Mouse (Mus musculus) heart, embryonic 12.5 days (tissue): Measurements from ENCODE around the gene Nek5. TPM values are rescaled to one million over a fixed set of nuclear protein-coding genes. Genes with fewer than 3 reads are reported as not detected.
"Not testable (repeated sequence)": the region's sequence is repeated elsewhere in the genome, so short reads cannot be mapped to it uniquely, and the experiment has no call there.

ENCODE experiments used
- ATAC-seq: fragments of 200-750 bp; cut with Nextera tagmentation; 2 replicates; pipeline ENCODE4 v1.8.0; 2017; ENCODE audit warnings: moderate TSS enrichment, moderate library complexity; ENCODE audit not compliant: insufficient number of reproducible peaks, low FRiP score
- H3K27ac ChIP-seq: fragments of 300-500 bp; sonication (generic); 2 replicates; pipeline ENCODE4 v1.5.1; 2016; ENCODE audit warnings: mild to moderate bottlenecking, moderate library complexity; ENCODE audit not compliant: poor library complexity, severe bottlenecking
- H3K27me3 ChIP-seq: fragments of 300-500 bp; sonication (generic); replicated peaks from 2 replicates; pipeline ENCODE4 v1.6.1; 2016; ENCODE audit warnings: mild to moderate bottlenecking, moderate library complexity
- H3K36me3 ChIP-seq: fragments of 300-500 bp; sonication (generic); 2 replicates; pipeline ENCODE4 v1.6.1; 2016; ENCODE audit warnings: mild to moderate bottlenecking, moderate library complexity
- H3K4me1 ChIP-seq: fragments of 300-500 bp; sonication (generic); replicated peaks from 2 replicates; pipeline ENCODE4 v1.6.1; 2016; ENCODE audit warnings: mild to moderate bottlenecking
- H3K4me2 ChIP-seq: fragments of 300-500 bp; sonication (generic); 2 replicates; pipeline ENCODE4 v1.6.1; 2016; ENCODE audit warnings: mild to moderate bottlenecking, moderate library complexity
- H3K4me3 ChIP-seq: fragments of 300-500 bp; sonication (generic); 2 replicates; pipeline ENCODE4 v1.5.1; 2016; ENCODE audit warnings: mild to moderate bottlenecking
- H3K9ac ChIP-seq: fragments of 300-500 bp; sonication (generic); 2 replicates; pipeline ENCODE4 v1.6.1; 2016; ENCODE audit warnings: mild to moderate bottlenecking, moderate library complexity
- H3K9me3 ChIP-seq: fragments of 300-500 bp; sonication (generic); replicated peaks from 2 replicates; pipeline ENCODE4 v1.6.1; 2016; ENCODE audit warnings: mild to moderate bottlenecking, moderate library complexity
- WGBS: fragments of 180-500 bp; shearing (Covaris S2); methylation state at CpG from one replicate; pipeline ENCODE4 v1.1.7; 2016; 5-methylcytosine and 5-hydroxymethylcytosine counted together
- polyA plus RNA-seq: library from polyadenylated mRNA; unstranded; fragments of >200 nt; fragmentation: Nextera tagmentation; extraction: Ambion mirVana; gene quantifications from 2 replicates; pipeline ENCODE4 v1.2.1, GENCODE M21; 2016

Gene Nek5
- polyA plus RNA-seq, 1 experiment from 2014 or later, result 0.11 TPM

DNA sequence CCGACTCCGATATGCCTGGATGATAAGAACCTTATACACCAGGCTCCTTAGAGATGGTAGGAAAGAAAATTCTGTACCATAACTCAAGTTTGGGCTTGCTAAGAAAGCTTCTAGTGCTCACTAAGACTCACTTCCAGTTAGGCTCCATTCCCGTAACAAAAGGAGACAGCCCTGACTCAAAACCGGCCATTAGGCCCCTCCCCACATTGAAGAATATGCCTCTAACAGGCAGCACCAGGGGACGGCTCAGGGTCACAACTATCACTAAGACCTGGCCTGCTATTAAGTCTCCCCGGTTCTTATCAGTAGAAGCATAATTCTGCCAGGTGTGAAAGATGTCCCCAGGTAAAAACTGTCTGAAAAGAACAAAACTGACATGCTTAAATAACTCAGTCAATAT is 21.0 kb upstream of the Nek5 start:
- H3K36me3 ChIP-seq, result peaks cover 17% of the 10 kb centered on the region
- 0 out of 2 replicates have a peak, but pooled peaks cover under 1% of the 10 kb centered on the region for H3K9me3 ChIP-seq
- no peak overlapping the region for H3K4me2 ChIP-seq
- peaks cover 21% of the 10 kb centered on the region for H3K4me1 ChIP-seq
- no peaks in the 10 kb centered on the region for H3K27me3 ChIP-seq
- H3K4me3 ChIP-seq, result no peak overlapping the region
- no peak overlapping the region for H3K27ac ChIP-seq
- H3K9ac ChIP-seq, result no peak overlapping the region
- WGBS, result 68% methylated on average over 6 of the region's 6 CpGs
- ATAC-seq, result no peak

DNA sequence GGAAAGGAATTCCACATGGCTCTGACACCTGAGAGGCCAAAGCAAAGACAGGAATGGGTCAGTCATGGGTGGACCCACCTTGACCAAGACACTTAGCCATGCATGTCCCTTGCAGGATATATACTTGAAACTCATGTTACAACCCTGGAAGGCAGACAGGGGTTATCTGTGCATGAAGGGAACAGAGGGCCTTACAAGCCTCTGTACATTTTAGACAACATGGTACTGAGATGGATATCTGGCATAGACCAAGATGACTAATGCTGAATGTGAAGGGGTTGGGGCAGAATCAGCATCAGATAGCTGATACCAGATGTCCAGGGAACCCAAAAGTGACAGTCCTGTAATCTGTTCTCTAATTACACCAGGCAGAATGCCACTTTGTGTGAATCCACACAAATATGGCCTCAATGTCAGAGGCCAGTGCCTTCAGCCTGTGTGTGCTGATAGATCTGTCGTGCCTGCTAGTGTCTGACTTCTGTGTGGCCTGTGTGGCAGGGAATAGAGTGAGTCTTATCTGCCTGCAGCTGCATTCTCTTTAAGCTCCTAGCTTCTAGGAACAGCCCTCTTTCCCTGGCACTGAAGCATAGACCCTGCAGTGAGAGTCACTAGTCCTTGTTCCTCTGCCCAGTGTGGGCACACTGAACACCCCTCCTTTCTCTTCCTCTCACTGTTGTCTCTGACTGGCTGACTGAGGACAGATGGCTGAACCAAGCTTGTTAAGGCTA is 19.1 kb upstream of the Nek5 start:
- Histone ChIP-seq H3K4me1 (peaks cover 15% of the 10 kb centered on the region), H3K4me3 (no peak overlapping the region), H3K36me3 (peaks cover 16% of the 10 kb centered on the region), H3K27ac (no peak overlapping the region), H3K9ac (no peak overlapping the region), H3K27me3 (no peaks in the 10 kb centered on the region), H3K4me2 (no peak overlapping the region), H3K9me3 (no peaks in the 10 kb centered on the region)
- no peak; the same call in 1 of the 2 replicates for ATAC-seq
- 16% methylated on average over 1 of the region's 1 CpGs for WGBS

DNA sequence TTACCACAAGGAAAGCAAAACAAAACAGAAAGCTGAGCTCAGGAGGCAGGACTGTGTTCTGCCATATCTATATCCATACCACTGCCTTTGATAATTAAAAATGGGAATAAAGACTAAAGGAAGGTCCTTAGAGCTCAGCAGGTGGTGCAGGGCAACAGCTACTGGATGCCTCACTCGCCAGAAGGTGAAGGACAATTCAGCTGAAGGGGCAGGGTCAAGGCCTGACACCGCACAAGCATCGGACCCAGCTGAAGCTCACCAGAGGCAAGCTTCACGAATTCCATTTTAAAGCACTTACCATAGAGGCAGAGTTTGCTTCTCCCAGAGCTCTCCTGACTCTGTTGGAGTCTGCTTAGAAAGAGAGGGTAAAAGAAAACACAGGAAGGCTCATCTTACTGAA is 17.7 kb upstream of the Nek5 start:
- ATAC-seq, result no peak
- Histone ChIP-seq H3K4me1 (peaks cover 15% of the 10 kb centered on the region), H3K9me3 (no peaks in the 10 kb centered on the region), H3K9ac (no peak overlapping the region), H3K27me3 (no peaks in the 10 kb centered on the region), H3K4me3 (no peak overlapping the region), H3K4me2 (no peak overlapping the region), H3K36me3 (peaks cover 9% of the 10 kb centered on the region), H3K27ac (no peak overlapping the region)
- 82% methylated on average over 4 of the region's 4 CpGs for WGBS

DNA sequence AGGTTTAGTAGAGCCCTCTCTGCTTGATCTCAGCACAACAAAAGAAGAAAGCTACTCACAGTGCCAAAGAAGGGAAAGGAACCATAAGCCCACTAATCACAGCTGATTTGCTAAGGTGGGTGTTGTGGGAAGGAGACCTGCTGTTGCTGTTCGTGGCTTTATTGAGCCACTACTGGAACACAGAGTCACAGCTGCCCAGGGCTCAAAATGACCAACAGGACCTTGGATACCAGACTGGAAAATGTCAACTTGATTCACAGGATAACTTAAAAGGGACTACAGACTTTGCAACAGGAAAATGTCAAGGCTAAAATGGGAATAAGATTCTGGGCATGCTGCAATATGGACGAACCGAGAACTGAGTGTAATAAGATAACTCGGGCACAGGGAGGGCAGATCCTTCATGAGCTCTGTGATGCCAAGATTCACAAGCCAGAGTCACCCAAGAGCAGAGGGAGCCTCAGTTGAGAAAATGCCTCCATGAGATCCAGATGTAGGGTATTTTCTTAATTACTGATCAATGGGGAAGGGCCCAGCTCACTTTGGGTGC is 17.1 kb upstream of the Nek5 start:
- ATAC-seq, result no peak
- peaks cover 9% of the 10 kb centered on the region for H3K36me3 ChIP-seq
- WGBS, result 78% methylated on average over 4 of the region's 4 CpGs

DNA sequence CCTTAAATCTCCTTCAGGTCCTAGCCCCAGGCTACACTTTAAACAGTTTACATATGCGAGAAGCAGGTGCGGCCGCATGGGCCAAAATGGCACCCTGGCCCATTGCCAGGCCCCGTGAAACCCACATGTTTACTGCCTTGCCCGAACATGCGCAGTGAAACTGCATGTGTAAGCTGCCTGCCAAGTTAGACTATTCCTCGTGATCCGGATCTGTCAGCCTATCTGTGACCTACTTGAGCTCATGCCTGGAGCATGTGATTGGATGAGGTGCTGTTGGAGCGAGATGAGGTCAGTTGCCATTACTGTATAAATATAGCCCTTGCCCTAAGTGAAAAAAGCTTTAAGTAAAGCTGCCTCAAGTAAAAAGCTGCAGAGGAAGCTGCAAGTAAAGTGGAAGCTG is 11.6 kb upstream of the Nek5 start:
- not testable (repeated sequence) for H3K9me3 ChIP-seq, H3K27ac ChIP-seq, H3K4me3 ChIP-seq, H3K4me1 ChIP-seq, ATAC-seq, H3K4me2 ChIP-seq, H3K27me3 ChIP-seq, H3K9ac ChIP-seq
- 86% methylated on average over 9 of the region's 9 CpGs for WGBS
- H3K36me3 ChIP-seq, result peaks cover 17% of the 10 kb centered on the region

More for the DNA sequence above, 17.1 kb upstream of the Nek5 start:
- peaks cover 15% of the 10 kb centered on the region for H3K4me1 ChIP-seq
- no peaks in the 10 kb centered on the region for H3K27me3 ChIP-seq
- H3K27ac ChIP-seq, result no peak overlapping the region
- H3K4me3 ChIP-seq, result no peak overlapping the region
- no peak overlapping the region for H3K4me2 ChIP-seq
- H3K9ac ChIP-seq, result no peak overlapping the region
- no peaks in the 10 kb centered on the region for H3K9me3 ChIP-seq

DNA sequence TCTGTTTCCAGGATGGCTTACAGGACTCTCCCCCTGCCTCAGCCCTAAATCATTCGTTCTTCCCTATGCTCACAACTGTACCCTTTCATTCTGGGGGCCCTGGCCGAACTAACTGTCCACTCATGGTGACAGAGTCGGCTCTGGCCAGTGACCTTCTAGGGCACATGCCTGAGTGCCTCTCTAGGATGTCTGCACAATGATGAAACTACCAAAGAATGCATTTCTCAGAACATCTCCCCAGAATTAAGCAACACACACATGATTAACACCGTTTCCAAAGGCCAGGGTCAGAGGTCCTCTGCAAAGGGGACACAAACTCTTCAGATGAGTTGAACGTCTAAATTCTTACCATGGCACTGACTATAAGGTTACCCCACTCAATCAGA is 9.9 kb upstream of the Nek5 start:
- ATAC-seq, result no peak
- 74% methylated on average over 5 of the region's 5 CpGs for WGBS
- no peaks in the 10 kb centered on the region for H3K4me1 ChIP-seq

DNA sequence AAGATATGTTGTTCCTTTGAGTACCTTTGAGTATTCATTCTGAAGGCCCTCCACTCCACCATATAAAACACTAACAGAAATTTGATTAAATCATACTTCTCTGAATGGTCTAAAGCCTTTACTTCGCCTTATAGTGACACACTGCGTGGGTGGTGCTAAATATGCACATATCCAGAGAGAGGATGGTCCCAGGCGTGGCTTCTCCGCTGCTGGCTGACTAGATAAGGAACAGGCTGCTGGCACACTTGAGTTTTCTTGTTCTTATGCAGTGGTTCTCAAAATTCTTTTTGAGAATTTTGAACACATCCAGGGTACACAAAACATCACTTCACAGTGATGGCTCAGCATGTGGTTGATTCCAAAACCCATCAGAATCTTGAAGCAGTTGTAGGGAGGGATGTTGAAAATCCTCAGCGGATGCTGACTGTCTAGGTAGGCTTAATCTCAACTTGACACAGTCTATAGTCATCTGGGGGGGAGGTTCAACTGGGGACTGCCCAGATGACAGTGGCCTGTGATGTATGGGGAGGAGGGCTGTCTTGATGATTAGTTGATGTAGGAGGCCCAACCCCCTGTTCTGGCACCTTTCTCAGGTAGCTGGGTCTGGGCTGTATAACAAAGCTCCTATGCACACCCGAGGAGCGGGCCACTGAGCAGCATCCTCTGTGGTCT is 9.4 kb upstream of the Nek5 start:
- ATAC-seq, result peak; percentile 57; the same call in 1 of the 2 replicates
- Histone ChIP-seq H3K4me3 (no peak overlapping the region), H3K9ac (no peak overlapping the region), H3K9me3 (no peaks in the 10 kb centered on the region), H3K4me1 (no peaks in the 10 kb centered on the region), H3K27ac (no peak overlapping the region), H3K4me2 (no peak overlapping the region), H3K36me3 (peaks cover 13% of the 10 kb centered on the region; the same call in 1 of the 2 replicates), H3K27me3 (no peaks in the 10 kb centered on the region)
- 83% methylated on average over 7 of the region's 7 CpGs for WGBS

More for the DNA sequence above, 9.9 kb upstream of the Nek5 start:
- Histone ChIP-seq H3K36me3 (peaks cover 11% of the 10 kb centered on the region; the same call in 1 of the 2 replicates), H3K9me3 (no peaks in the 10 kb centered on the region), H3K4me3 (no peak overlapping the region), H3K27ac (no peak overlapping the region), H3K9ac (no peak overlapping the region), H3K27me3 (no peaks in the 10 kb centered on the region), H3K4me2 (no peak overlapping the region)

DNA sequence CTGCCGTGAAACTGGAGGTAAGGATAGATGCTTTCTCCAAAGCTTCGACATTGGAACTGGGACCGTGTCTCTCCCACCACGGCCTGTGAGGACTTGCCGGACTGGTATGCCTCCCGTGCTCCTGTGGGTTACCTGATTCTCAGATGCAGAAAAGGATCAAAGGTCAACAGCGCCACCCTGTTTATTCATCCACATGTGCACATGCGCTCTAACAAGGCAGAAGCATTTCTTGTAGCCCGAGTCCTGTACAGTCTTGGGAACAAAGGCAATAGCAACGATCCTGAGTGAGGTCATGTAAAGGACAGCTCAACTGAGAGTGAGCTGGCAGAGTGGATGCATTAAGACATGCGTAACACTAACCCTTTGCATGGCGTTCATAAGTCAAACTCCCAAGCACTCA is 7.2 kb upstream of the Nek5 start:
- Histone ChIP-seq H3K4me2 (no peak overlapping the region), H3K9ac (no peak overlapping the region), H3K4me1 (no peaks in the 10 kb centered on the region), H3K36me3 (peaks cover 33% of the 10 kb centered on the region), H3K27ac (no peak overlapping the region), H3K27me3 (no peaks in the 10 kb centered on the region), H3K9me3 (no peaks in the 10 kb centered on the region), H3K4me3 (no peak overlapping the region)
- WGBS, result 86% methylated on average over 12 of the region's 12 CpGs
- no peak for ATAC-seq

DNA sequence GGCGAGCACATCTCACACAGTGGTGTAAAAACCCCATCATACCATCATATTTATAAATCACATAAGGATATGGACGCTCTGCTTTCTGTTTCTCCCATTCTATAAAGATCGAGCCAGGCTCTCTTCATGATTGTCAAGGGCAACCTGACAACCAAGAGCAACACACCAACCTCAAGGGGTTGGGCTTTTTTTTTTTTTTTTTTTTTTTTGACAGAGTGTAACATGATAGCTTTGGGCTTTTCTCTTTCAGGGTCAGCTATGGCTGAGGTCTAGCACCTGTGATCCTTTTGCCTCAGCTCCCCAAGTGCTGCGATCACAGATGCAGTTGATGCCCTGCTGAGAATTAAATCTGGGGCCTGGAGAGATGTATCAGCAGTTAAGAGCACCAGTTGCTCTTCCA is 17.8 kb downstream of the Nek5 start:
- no peak for ATAC-seq
- 62% methylated on average over 4 of the region's 4 CpGs for WGBS
- no peaks in the 10 kb centered on the region for H3K36me3 ChIP-seq

DNA sequence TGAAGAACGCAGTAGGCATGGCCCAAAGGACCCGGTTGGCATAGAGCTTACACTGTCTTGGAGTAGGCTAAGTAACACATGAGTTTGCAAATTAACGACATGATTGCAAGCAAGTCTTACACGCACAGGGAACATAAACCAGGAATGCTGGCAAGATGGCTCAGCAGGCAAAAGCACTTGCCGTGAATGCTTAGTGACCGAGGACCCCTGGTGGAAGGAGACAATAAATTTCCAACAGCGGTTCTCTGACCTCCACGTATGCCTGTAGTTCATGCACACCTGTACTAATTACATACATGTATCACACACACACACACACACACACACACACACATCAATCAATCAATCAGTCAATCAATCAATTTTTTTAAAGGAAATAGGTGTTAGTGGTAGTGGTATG is 33.3 kb downstream of the Nek5 start:
- H3K9me3 ChIP-seq, result no peaks in the 10 kb centered on the region
- 48% methylated on average over 8 of the region's 8 CpGs for WGBS
- no peak overlapping the region for H3K4me3 ChIP-seq
- H3K27me3 ChIP-seq, result no peaks in the 10 kb centered on the region
- ATAC-seq, result no peak
- no peaks in the 10 kb centered on the region for H3K36me3 ChIP-seq
- H3K9ac ChIP-seq, result no peak overlapping the region
- no peak overlapping the region for H3K27ac ChIP-seq
- H3K4me2 ChIP-seq, result no peak overlapping the region
- H3K4me1 ChIP-seq, result no peaks in the 10 kb centered on the region

More for the DNA sequence above, 17.8 kb downstream of the Nek5 start:
- Histone ChIP-seq H3K4me3 (no peak overlapping the region), H3K9ac (no peak overlapping the region), H3K4me1 (no peaks in the 10 kb centered on the region), H3K27ac (no peak overlapping the region), H3K27me3 (no peaks in the 10 kb centered on the region), H3K4me2 (no peak overlapping the region), H3K9me3 (no peaks in the 10 kb centered on the region)

DNA sequence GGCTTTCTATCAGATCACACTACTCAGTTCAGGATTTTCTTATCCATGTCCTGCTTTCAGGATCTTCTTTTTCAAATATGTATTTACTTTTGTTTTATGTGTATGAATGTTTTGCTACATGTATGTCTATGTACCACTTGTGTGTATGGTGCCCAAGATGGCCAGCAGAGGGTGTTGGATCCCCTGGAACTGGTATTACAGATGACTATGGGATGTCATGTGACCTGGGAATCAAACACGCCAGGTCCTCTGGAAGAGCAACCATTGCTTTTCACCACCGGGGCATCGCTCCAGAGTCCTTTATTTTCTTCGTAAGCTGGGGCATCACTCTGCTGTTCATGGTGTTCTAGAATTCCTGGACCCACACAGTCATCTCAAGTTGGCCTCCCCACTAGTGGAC is 35.6 kb downstream of the Nek5 start:
- Histone ChIP-seq H3K4me1 (no peaks in the 10 kb centered on the region), H3K4me3 (no peak overlapping the region), H3K27ac (no peak overlapping the region), H3K9me3 (no peaks in the 10 kb centered on the region), H3K9ac (no peak overlapping the region), H3K4me2 (no peak overlapping the region), H3K36me3 (no peaks in the 10 kb centered on the region), H3K27me3 (no peaks in the 10 kb centered on the region)
- no peak for ATAC-seq
- 97% methylated on average over 4 of the region's 4 CpGs for WGBS
